Mouse (Mus musculus) macrophage (primary cell): ENCODE data around the gene Mapk8ip2. TPM values are rescaled to one million over a fixed set of nuclear protein-coding genes. Genes with fewer than 3 reads are reported as not detected.
"Not testable (repeated sequence)": the region's sequence is repeated elsewhere in the genome, so short reads cannot be mapped to it uniquely, and the experiment has no call there.

ENCODE experiments used
- H3K27ac ChIP-seq: fragments of 350-480 bp; formaldehyde crosslinking; 2 replicates; pipeline ENCODE4 v1.9.0; 2021
- H3K36me3 ChIP-seq: fragments of 350-480 bp; formaldehyde crosslinking; 2 replicates; pipeline ENCODE4 v1.9.0; 2021; ENCODE audit errors: inconsistent target
- H3K4me3 ChIP-seq: fragments of 350-480 bp; formaldehyde crosslinking; 2 replicates; pipeline ENCODE4 v1.9.0; 2021; ENCODE audit errors: inconsistent target
- H3K79me2 ChIP-seq: fragments of 350-480 bp; formaldehyde crosslinking; 2 replicates; pipeline ENCODE4 v1.9.0; 2021; ENCODE audit errors: inconsistent target
- WGBS: methylation state at CpG from one replicate; pipeline ENCODE4 v1.1.7; 2026; ENCODE audit warnings: inconsistent platforms; ENCODE audit not compliant: missing documents; 5-methylcytosine and 5-hydroxymethylcytosine counted together
- polyA plus RNA-seq: library from polyadenylated mRNA; stranded (reverse); fragments of 250-400 nt; gene quantifications from 3 replicates; pipeline ENCODE4 v1.2.4, GENCODE M21; 2018; ENCODE audit warnings: inconsistent platforms

Gene Mapk8ip2
- polyA plus RNA-seq, 1 experiment from 2014 or later, result not detected

DNA sequence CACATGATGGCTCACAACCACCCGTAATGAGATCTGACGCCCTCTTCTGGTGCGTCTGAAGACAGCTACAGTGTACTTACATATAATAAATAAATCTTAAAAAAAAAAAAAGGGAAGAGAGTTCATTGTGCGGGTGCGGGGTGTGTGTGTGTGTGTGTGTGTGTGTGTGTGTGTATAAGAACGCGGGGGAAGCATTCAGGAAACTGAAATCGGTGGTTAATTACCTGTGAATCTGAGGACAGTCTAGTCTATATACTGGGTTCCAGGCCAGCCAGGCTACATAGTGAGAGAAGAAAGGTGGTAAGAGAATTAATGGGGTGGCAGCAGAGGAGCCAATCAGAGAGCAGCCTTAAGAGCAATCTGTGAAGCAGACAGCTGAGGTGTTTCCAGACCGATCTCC, 22.9 kb upstream of the Mapk8ip2 start:
- H3K36me3 ChIP-seq, result peaks cover 19% of the 10 kb centered on the region; the same call in 1 of the 2 replicates
- peaks cover 12% of the 10 kb centered on the region for H3K79me2 ChIP-seq
- H3K4me3 ChIP-seq, result peak overlapping the region; percentile 83; the same call in 1 of the 2 replicates
- H3K27ac ChIP-seq, result not testable (repeated sequence)
- 46% methylated on average over 2 of the region's 9 CpGs for WGBS

DNA sequence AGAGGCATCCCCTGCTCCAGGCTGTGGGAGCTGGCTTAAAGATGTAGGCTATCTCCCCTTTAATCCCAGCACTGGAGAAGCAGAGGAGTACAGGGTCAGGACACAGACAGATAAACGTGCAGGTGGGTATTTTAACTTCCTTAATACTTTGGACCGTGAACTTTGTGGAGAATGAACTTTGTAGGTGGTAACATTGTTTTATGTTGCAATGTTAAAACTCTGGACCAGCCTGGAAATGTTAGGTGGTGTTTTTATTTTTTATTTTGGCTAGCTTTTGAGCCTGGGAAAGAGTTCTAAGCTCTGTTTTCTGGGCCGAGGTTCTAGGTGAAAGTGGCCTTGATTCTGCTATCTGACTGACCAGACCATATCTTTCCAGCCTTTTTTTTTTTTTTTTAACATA, 22.4 kb upstream of the Mapk8ip2 start:
- no peak overlapping the region for H3K4me3 ChIP-seq
- H3K36me3 ChIP-seq, result peaks cover 14% of the 10 kb centered on the region; the same call in 1 of the 2 replicates
- WGBS, result 82% methylated on average over 3 of the region's 3 CpGs
- H3K27ac ChIP-seq, result no peak overlapping the region
- peaks cover 12% of the 10 kb centered on the region for H3K79me2 ChIP-seq

DNA sequence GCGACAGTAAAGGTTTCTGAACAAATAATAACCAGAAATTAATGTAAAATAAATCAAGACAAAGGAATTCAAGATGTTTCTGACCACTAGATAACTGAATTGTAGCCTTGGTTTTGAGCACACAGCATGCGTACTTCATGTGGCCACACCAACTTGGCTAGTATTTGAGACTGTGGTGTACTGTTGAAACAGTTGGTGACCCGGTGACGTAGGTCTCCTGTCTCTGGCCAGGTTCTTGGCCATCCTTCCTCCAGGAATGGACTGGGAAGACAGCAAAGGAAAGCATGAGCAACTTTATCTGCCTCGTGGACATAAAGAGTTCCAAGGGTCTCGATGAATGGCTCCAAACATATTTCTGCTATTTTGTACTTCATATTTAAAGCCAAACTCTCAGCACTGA, 21.9 kb upstream of the Mapk8ip2 start:
- 95% methylated on average over 6 of the region's 6 CpGs for WGBS
- Histone ChIP-seq H3K79me2 (peaks cover 12% of the 10 kb centered on the region), H3K4me3 (no peak overlapping the region), H3K36me3 (peaks cover 8% of the 10 kb centered on the region; the same call in 1 of the 2 replicates), H3K27ac (no peak overlapping the region)

DNA sequence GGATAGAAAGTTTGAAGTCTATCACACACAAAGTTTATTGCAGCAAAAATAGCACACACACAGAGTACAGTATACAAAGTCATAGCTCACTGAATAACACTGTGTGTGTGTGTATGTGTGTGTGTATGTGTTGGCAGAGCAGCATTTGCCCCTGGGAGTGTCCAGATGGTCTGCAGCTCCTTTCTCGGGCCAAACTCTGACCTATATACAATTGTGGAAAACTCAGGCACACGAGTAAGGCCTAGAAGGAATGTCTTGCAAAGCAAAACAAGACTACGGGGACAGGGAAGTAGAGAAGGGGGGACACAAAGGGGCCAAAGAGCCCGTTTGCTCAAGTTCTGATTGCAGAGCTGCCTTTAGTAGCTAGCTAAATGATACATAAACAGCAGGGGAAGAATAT, 20.8 kb upstream of the Mapk8ip2 start:
- WGBS, result 93% methylated on average over 4 of the region's 4 CpGs

DNA sequence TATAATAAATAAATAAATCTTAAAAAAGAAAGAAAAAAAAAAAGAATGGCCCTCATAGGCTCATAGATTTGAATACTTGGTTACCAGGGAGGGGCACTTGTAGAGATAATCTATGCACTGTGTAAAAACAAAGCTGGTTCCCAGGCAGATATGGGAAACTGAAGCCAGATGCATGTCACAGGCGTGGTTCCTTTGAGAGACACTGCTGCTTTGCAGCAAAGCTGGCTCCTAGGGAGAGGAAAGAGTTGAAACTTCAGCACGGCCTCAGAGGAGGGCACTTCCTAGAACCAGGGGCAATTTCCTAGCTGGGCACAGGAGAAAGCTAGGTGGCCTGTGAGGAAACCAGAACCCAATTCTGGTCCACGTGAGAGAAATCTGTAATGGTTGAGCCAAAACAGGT, 19.6 kb upstream of the Mapk8ip2 start:
- Histone ChIP-seq H3K27ac (no peak overlapping the region), H3K79me2 (no peaks in the 10 kb centered on the region; the same call in 1 of the 2 replicates), H3K36me3 (no peaks in the 10 kb centered on the region), H3K4me3 (no peak overlapping the region)
- WGBS, result 96% methylated on average over 2 of the region's 3 CpGs

More for the DNA sequence above, 20.8 kb upstream of the Mapk8ip2 start:
- peaks cover 12% of the 10 kb centered on the region for H3K79me2 ChIP-seq
- no peak overlapping the region for H3K4me3 ChIP-seq
- H3K27ac ChIP-seq, result no peak overlapping the region
- no peaks in the 10 kb centered on the region for H3K36me3 ChIP-seq

DNA sequence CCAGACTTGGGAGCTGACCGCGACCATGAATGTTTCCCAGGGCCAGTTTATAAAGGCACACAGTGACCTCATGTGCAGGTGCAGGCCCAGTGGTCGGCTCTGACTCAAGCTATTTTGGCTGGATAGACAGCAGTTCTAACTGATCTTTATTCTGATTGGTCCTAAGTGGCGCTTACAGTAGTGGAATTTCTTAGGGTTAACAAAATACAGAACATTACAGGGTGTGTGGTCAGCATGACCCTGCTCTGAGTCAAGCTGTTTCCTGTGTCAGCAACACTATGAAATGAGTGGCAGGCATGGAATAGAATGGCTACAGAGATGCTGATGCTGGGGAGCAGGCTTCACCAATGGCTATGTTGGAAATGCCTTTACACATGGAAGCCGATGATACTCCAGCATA, 17.8 kb upstream of the Mapk8ip2 start:
- WGBS, result 74% methylated on average over 5 of the region's 5 CpGs

DNA sequence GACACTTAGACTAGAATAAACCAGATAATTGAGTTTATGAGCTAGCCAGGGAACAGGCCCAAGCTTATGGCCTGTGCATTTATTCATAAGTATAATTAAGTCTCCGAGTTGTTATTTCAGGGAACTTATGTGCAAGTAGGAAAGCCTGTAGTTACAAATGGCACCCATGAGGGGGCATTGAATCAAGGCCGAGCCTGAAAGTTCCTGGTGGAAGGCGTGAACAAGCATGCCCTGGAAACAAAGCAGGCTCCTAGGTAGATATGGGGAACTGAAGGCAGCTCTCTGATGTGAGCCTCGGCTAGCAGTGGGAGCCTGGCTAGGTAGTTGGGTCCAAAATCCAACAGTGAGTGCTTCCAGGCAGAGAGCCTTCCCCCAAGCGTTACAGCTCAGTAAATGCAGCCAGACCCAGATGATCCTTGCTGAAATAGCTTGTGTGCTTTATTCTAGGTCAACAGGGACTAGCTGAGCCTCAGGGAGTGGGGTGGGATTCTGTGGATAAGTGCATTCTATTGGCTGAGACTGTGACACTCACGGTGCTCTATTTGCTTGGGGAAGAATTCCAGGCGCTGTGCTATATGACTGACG, 11.1 kb upstream of the Mapk8ip2 start:
- Histone ChIP-seq H3K4me3 (no peak overlapping the region), H3K27ac (no peak overlapping the region), H3K36me3 (no peaks in the 10 kb centered on the region), H3K79me2 (no peaks in the 10 kb centered on the region)
- WGBS, result 53% methylated on average over 8 of the region's 8 CpGs

More for the DNA sequence above, 17.8 kb upstream of the Mapk8ip2 start:
- H3K36me3 ChIP-seq, result no peaks in the 10 kb centered on the region
- no peak overlapping the region for H3K4me3 ChIP-seq
- no peaks in the 10 kb centered on the region; the same call in 1 of the 2 replicates for H3K79me2 ChIP-seq
- no peak overlapping the region for H3K27ac ChIP-seq

DNA sequence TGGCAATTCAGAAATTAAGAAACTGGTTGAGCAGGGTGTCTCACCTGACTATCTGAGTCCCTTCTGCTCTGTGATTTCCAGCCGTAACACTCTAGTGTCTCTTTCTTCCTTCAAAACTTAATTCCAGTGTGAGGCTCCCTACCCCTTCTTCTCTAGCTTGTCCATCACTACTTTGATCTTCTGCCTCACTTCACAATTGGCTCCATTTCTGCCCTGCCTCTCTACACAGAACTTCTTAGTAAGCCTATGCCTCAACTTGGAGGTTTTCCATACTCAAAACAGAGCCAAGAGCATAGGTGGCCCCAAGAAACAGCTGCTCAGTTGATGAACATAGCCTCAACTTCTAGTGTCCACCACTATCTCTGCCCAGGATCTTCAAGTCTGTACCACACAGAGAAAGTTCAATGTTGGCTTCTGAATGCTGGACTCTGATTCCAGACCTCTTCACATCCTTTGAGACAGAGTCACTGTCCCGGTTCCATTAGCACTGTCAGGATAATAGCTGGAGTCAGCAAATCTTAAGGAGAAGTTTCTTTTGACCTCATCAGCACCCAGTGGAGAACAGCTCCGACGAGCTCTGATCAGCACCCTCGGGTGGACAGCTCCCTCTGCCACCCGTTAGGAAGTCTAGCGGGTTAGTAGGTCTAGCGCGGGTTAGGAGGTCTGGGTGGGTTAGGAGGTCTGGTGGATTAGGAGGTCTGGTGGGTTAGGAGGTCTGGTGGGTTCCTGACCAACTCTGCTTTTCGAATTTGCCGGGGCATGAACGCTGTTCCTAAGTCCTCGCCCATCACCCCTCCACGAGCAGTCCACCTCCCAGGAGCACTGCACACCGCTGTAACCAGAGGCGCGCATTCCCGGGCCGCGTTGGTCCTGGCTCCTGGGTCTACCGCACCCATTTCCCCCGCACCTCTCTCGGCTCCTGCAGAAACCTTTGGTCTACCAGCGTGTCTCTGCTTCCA, 528 bp upstream of the Mapk8ip2 start:
- Histone ChIP-seq H3K79me2 (no peaks in the 10 kb centered on the region), H3K36me3 (no peaks in the 10 kb centered on the region), H3K4me3 (no peak overlapping the region), H3K27ac (no peak overlapping the region)
- 6% methylated on average over 24 of the region's 24 CpGs for WGBS

DNA sequence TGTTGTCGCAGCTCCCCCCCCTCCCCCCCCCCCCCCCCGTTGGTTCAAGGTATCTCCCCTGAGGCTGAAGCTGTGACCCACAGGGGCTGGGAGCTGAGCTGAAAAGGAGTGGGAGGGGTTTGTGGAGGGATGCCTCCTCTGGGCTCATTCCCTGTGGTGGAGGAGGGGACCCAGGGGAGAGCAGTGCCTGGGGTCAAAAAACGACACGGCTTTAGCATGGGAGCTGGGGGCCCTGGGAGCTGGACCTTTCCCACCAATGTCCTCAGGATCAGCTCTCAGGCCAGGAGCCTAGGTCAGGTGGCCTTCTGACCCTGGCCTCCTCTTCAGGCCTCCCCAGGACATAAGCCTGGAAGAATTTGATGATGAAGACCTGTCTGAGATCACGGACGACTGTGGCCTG, 1.1 kb downstream of the Mapk8ip2 start:
- WGBS, result 52% methylated on average over 4 of the region's 6 CpGs

DNA sequence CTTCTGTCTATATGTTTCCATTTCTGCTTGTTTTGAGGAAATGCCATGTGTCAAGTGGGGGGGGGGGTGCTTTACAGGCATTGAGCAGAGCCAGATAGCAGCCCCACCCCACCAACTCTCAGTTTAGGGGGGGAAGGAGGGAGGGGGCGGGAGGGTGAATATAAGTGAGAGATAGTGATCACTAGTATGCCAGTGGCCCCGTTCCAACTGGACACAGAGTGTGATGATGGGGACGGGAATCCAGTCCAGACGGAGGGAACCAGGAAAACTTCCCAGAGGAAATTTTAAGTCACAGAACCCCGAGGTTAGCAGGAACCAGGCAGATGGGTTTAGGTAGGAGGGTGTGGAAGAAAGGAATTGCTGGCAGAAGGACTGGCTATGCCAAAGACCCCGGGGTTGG, 1.9 kb downstream of the Mapk8ip2 start:
- Histone ChIP-seq H3K27ac (no peak overlapping the region), H3K4me3 (no peak overlapping the region), H3K79me2 (no peaks in the 10 kb centered on the region), H3K36me3 (no peaks in the 10 kb centered on the region)
- 76% methylated on average over 5 of the region's 6 CpGs for WGBS

More for the DNA sequence above, 1.1 kb downstream of the Mapk8ip2 start:
- Histone ChIP-seq H3K36me3 (no peaks in the 10 kb centered on the region), H3K79me2 (no peaks in the 10 kb centered on the region), H3K27ac (no peak overlapping the region), H3K4me3 (no peak overlapping the region)

DNA sequence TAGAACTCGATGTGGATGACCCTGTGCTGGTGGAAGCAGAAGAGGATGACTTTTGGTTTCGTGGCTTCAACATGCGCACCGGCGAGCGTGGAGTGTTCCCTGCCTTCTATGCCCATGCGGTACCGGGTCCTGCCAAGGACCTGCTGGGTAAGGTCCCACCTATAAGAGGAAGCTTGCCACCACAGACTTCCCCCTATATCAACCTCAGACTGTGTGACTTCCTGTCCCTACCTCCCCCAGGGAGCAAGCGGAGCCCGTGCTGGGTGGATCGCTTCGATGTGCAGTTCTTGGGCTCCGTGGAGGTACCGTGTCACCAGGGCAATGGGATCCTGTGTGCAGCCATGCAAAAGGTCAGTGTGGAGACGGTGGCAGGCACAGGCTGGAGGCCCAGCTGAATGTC, 5.2 kb downstream of the Mapk8ip2 start:
- 5% methylated on average over 15 of the region's 15 CpGs for WGBS
- H3K79me2 ChIP-seq, result no peaks in the 10 kb centered on the region
- H3K36me3 ChIP-seq, result no peaks in the 10 kb centered on the region
- no peak overlapping the region for H3K4me3 ChIP-seq
- H3K27ac ChIP-seq, result no peak overlapping the region

DNA sequence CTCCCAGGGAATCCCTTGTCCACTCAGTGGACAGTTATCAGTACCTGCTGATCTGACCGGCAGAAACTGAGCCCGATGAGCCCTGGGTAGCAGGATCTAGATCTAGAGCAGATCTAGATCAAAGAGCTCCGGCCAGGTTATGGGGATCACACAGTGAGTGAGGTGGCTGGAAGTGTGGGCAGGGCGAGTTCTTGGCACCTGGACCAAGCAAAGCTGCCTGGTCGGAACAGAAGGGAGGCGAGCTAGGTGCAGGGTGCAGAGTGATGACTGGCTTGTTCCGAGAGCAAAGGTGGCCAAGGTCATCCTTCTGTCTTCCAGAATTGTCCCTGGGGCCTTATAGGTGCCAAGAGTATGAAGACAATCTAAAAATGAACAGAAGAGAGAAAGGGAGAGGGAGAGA, 6.1 kb downstream of the Mapk8ip2 start:
- Histone ChIP-seq H3K27ac (no peak overlapping the region), H3K4me3 (no peak overlapping the region), H3K79me2 (no peaks in the 10 kb centered on the region), H3K36me3 (no peaks in the 10 kb centered on the region)
- 90% methylated on average over 6 of the region's 7 CpGs for WGBS

DNA sequence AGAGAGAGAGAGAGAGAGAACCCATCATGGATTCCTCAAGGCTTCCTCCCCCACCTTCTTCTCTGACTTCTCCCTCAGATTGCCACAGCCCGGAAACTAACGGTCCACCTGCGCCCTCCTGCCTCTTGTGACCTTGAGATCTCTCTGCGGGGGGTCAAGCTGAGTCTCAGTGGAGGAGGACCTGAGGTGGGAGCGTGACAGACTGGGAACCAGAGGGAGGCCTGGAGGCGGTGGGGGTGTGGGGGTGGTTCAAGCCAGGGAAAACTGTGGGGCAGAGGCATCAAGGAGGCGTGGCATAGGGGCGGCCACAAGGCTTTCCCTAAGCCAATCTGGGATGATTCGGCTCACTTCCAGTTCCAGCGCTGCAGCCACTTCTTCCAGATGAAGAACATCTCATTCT, 6.6 kb downstream of the Mapk8ip2 start:
- Histone ChIP-seq H3K4me3 (no peak overlapping the region), H3K27ac (no peak overlapping the region), H3K79me2 (no peaks in the 10 kb centered on the region), H3K36me3 (no peaks in the 10 kb centered on the region)
- WGBS, result 88% methylated on average over 10 of the region's 10 CpGs

DNA sequence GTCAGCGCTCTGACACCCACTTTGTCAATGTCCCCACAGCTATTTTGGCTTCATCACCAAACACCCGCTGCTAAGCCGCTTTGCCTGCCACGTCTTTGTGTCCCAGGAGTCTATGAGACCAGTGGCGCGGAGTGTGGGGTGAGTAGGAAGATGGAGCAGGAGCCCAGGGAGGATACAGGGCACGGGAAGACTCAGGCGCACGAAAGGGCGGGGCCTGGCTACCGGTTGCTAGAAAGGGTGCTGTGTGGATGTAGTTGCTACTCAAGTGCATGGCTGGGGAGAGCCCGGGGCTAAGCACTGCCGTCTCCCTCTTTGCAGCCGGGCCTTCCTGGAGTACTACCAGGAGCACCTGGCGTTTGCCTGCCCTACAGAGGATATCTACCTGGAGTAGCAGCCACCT, 7.6 kb downstream of the Mapk8ip2 start:
- WGBS, result 86% methylated on average over 15 of the region's 15 CpGs
- H3K27ac ChIP-seq, result no peak overlapping the region
- no peaks in the 10 kb centered on the region for H3K79me2 ChIP-seq
- no peaks in the 10 kb centered on the region for H3K36me3 ChIP-seq
- no peak overlapping the region for H3K4me3 ChIP-seq

DNA sequence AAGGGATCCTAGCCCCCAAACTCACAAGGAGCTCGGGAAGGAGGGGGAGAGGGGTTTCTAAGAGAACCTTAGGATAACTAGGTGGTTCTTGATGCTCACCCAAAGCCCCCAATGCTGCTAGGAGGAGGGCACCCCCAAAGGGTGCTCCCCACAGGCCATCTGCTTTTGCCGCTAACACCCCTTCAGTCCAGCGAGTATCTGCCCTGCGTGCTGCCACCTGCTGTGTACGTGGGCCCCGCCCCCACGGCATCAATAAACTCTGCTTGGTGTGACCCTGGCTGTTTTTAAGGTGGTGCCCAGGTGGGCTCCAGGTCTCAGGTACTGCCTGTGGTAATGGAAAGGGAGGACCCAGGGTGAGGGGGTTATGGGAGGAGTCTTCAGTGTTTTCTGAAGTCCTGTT, 8.5 kb downstream of the Mapk8ip2 start:
- Histone ChIP-seq H3K79me2 (no peaks in the 10 kb centered on the region), H3K4me3 (no peak overlapping the region), H3K27ac (no peak overlapping the region), H3K36me3 (no peaks in the 10 kb centered on the region)
- WGBS, result 87% methylated on average over 7 of the region's 7 CpGs
